Mouse (Mus musculus) monocyte, adult 5-6 weeks (primary cell): ENCODE data around the gene Dlgap1. TPM values are rescaled to one million over a fixed set of nuclear protein-coding genes. Genes with fewer than 3 reads are reported as not detected.

Experiments used
- ATAC-seq: fragments of 153-309, 156-312 bp; replicated peaks from 2 replicates; pipeline ENCODE4 v1.8.0; 2017; ENCODE audit warnings: mild to moderate bottlenecking; ENCODE audit not compliant: low TSS enrichment, insufficient number of reproducible peaks, severe bottlenecking, poor library complexity, low FRiP score
- total RNA-seq: library from RNA; stranded (forward); fragments of 200-1000, 200-491, 200-594 nt; gene quantifications from 3 replicates; pipeline ENCODE4 v1.2.3, GENCODE M21; 2017

Gene Dlgap1
- not detected in 3 replicates for total RNA-seq

DNA sequence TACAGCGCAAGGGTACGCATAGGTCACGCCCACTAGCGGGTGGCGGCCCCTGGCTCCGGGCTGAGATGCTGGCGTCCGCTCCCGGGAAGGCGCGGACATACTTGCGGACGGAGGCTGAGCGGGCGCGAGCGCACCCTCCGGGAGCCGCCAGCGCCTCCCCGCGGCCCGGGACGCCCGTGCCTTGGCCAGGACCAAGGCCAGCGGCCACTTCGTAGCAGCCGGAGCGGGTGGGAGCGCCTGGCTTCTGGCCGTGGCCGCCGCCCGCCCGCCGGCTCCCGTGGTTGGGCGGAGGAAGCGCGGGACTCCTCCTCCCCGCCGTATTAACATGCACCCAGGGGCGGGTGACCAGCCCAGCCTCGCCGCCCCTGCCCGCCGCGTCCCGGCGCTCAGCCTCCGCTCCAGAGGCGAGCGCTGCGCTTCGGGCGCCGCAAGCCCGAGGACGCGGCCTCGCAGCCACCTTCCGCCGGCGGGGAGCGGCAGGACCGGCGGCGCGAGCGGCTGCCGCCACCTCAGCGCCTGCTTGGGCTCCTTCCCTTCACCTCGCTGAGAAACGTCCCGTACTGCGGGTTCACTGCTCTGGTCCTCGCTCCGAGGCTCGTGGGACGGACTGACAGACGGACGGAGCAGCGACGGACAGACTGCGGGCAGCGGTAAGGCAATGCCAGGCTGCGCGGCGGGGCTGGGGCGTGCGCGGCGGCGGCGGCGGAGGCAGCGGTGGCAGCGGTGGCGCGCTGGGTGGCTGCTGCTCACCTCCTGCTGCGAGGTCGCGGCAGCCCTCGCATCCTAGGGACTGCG, at the start of gene Dlgap1:
TSS of gene Dlgap1 (plus strand) at position 53 of the 795 bp plus-strand sequence.
- no peak for ATAC-seq

DNA sequence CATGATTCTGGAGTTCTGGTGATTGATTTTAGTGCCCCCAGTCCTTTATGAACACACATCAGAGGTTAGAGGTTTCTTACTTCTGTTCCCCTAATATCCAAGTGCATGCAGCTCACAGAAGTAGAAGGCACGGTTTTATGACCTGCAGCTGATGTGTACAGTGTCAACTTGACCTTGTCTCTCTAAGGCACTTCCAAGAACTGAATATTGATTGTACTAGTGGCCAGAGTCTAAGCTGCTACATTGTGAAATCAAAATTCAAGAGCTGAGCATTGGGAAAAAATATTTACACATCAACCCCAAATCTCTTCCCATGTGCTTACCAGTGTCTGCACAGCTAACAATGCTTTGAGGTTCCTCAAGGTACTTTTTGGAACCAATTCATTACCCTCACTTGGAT, 13.9 kb upstream of the Dlgap1 start:
- no peak for ATAC-seq

DNA sequence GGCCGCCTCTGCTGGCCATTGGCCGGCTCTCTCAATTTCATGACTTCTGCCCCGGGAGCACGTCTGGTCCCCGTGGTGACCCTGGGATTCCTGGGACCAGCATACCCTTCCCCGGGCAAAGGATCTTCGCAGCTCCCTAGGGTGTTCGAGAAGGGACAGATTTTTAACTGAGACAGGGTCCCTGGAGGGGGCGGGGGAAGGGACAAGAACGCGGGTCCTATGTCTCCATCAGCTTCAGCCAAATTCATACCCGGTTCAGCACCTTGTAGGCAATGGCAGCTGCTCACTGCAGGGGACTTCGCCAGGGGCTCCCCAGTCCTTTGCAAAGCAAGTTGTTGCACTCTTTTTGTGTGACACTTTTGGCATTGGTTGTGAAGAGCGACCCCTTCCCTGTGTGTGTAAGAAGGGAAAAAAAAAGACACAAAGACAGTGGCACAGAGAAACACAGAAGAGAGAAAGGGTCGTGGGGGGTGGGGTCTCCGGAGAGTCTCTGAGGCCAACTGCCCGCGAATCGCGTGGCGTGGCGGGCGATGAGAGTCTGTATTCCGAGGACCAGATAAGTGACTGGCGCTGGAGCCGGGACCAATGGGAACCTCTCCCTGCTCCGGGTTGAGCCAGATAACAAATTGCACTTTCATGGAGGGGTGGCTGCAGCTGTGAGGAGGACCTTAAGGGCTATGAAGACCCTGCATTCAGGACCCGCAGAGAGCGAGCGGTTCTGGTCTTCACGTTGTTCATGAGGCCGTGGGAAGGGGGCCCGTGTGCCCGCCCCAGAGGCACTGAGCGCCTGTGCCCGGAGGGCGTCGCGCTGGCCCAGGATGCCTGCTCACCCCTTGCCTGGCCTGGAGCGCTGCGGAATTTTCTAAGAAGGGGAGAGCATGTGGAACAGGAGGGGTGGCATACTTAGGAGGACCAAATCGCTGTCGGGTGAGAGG, 1.2 kb downstream of the Dlgap1 start:
- no peak for ATAC-seq

DNA sequence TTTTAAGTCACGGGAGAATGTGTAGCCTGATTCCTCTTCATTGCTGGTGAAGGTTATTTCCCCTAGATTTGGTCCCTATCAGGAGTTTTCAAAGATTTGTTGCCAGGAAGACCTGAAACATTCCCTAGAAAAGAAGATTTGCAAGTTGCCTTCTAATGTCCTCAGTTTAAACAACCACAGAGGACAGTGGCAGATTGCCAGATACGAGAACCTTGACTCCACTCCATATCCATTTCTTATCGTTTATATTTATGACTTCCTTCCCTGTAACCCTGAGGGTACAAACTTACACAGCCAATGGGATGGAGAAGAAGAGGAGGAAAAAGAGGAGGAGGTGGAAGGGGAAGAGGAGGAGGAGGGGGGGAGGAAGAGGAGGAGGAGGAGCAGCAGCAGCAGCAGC, 4.2 kb downstream of the Dlgap1 start:
- no peak for ATAC-seq

DNA sequence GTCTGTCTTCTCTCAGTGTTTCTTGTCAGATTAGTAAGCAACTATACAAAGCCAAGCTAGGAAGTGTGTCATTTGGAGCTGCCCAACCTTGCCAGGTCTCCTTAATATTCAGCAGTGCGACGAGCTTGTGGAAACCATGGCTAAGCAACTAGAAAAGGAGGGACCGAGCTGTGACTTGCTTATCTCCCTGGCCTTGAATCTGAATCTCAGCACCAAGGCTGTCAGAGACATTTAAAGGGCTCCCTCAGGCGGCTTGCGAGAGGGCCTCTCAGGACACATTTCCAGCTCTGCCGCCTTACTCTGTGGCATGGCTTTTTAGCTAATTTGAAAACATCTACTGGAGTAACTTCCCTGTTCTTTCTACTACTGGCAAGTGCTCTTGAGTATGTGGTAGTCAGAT, 5.1 kb downstream of the Dlgap1 start:
- ATAC-seq, result no peak

DNA sequence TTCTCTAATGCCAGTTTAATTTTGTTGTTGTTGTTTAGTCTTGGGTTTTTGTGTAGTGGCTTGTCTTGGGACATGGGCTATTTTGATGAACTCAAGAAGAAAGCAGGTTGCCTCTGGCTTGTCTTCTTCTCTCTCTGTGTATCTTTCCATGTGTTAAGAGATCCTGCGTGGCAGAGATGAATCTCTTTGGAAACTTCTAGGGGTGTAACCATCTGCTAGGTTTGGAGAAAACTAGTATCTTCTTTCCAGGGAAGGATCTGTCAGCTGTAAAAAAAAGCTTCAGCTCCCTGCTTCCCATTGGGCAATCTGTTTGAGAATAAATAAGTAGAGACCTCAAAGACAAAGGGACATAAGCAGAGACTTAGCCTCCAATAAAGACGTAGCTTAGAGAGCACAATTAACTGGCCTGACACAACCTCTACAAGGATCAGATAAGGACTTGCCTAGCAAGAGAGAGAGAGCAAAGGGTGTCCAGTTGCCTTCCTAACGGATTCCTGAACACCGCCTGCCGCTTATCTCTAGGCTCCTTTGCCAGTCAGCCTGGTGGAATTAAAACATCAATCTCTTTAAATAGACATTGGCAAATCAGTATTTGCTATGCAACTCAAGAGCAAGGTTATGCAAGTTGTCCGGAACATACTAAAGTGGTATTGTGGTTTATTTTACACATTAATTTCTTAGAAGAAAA, 13.5 kb downstream of the Dlgap1 start:
- ATAC-seq, result no peak

DNA sequence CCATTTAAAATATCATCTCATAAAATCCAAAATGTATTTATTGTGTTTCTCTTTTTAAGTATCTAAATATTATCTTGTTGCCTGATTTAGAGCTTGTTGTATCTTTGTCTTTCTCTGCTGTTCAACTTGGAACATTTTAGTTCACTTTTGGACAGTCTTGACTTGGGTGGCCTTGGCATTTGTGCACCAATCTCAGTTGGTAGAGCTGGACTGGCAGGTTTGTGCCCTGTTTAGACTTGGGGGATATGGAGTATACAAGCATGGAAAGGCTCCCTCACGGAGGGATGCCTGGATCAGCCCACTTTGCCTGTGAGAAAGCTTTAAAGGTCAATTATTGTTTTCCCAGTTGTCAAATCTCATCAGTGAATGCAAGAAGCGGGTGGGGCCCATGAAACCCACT, 27.5 kb downstream of the Dlgap1 start:
- ATAC-seq, result no peak

DNA sequence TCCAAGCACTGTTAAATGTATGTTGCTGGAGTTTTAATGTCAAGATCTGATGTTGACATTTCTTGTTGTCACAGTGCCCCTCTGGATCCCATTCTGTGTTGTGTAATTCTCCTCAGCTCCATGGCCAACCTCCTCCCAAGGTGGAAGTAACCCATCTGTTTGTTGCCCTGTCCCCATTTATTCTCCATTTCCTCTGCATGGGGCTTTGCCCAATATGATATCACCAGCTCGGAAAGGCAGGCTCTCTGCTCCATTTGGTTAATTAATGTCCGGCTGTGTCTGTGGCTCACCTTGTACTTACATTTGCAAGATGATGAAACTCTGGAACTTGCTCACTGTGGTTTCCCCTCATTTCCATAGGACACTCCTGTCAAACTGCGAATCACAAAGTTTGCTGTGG, 33.2 kb downstream of the Dlgap1 start:
- no peak for ATAC-seq

DNA sequence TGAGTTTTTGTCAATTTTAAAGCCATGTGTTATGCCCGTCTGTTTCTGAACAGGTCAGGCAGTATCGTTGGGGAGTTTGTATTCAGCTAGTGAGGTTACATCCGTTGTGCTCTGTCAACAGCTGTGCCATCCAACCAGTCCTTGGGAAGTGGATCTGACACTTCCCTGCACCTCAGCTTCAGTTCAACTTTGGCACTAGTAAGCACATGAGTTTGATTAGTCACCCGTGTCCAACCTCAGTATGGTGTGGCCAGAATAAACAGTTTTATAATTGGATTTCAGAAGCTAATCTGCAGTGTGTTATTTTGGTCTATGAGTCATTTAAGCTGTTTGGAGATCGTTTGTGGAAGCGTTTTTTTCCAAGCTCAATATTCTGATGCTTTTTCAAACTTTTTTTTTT, 35.8 kb downstream of the Dlgap1 start:
- ATAC-seq, result no peak

DNA sequence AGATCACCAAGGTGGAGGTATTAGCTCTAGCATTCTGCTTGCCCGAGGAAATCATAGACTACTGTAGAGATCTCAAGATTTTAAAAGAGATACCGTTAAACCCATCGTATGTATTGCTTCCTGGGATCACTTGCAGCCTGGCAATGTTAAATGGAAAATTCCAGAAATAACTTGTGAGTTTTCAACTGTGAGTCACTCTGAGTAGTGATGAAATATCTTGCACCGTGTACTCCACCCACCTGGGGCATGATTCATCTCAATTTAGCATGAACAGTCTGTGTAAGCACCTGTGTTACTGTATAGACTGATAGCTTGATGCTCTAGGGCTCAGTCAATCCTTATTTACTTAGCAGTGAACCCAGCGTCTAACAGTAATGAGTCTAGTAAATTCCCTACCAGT, 38.7 kb downstream of the Dlgap1 start:
- no peak for ATAC-seq

DNA sequence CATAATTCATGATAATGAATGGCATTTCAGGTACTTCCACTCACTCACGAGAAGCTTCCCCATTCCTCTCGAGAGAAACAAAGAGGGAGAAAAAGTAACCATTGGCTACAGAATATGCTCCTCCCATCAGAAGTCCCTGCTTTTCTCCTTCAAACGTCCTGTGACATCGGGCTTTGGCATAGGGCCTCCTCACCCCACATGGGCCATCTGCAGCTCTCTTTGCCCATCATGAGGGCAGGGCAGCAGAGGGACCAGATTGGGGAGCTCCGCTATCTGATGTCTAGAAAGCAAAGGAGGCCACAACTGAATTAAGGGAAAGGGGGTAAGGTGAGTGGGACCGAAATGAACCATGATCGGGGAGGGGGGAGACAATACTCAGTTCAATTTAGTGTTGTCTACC, 47.6 kb downstream of the Dlgap1 start:
- ATAC-seq, result no peak

DNA sequence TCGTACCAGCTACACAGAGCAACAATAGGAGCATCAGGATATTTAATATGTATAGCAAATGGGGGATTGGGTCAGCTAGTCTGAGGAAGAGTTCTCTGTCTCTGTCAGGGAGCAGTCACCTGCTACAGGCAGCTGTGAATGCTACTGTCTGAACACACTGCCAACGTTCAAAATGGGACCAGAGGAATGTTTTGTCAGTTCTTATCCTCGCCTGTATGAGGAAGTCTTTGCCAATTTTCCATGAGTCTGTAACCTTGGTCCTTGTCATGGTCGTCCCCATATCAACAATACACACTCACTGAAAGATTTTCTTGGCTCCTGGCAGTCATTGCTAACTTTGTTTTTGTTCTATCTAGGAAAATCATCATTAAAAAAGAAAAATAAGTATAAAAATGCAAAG, 51.5 kb downstream of the Dlgap1 start:
- no peak for ATAC-seq

DNA sequence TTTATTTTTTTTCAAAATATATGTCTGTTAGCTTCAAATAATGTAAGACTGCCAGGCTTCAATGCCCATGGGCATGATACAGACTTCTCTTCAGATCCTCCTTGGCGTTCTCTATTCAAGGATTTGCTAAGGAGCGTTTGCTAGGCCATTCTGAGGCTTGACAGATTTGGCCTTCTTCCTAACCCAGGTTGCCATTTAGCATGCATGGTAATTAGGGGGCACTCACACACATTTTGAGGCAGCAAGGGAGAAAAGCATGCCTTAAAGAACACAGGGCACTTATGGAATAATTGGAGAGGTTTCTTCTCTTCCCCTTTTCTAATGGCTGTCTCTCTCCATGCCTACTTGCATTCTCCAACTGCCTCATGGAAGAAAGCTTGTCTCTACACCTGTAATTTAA, 53.7 kb downstream of the Dlgap1 start:
- ATAC-seq, result no peak

DNA sequence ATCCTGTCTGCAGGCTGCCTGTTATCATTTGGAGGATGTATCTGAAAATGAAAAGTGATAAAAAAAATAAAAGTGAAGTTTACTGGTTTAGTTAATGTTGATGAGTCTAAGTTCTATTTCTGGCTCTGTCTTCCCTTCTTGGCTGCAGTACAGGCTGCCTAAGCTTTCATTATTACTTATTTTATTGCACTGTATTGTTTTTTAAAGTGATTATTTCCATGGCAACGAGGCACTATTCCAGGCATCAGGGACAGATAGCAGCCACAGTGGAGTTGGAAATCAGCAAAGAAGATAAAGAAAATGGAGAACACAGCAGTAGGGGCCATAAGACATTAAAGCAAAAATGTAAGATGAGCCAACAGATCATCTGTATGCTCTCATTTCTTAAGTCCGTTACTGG, 66.0 kb downstream of the Dlgap1 start:
- ATAC-seq, result no peak

DNA sequence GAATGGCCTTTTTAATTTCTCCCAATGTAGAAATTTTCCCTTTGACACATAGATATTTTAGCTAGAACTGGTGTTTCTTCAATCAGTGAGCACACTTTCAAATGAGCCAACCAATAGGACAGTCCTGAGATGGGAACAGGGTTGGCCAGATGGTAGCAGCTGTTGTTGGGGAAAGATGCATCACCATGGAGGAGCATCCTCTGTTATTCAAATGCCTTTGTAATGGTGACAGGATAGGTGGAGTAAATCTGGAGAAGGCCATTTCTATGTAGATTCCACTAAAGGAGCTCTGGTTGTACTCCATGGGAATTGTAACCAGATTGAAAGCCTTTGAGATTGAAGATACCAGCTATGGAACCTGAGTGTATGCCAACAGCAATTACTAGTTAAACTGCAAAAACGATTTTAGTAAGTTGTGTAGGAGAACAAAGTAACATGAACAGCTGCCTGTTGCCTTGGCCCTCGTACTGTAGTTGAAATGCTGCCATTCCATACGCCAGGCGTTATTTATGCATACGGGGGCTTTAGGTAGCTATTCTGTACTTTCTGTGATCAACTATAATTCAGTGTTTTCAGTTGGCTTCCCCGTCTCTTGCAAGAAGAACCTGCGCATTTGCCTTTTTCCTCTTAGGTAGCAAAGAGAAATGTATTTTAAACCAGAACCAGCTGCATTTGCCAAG, 72.0 kb downstream of the Dlgap1 start:
- ATAC-seq, result no peak

DNA sequence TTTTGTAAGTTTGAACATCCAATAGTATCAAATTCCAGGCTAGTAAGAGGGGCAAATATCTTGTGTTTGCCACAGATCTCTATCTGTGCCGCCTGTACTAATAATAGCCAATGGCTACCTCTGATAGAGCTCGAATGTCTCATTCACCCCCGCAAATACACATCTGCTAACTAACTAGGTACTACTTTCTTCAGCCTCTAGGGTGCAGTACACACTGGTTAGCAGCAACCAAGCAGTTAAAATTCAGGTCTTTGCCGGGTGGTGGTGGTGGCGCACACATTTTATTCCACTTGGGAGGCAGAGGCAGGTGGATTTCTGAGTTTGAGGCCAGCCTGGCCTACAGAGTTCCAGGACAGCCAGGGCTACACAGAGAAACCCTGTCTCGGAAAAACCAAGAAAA, 99.4 kb downstream of the Dlgap1 start:
- ATAC-seq, result no peak

DNA sequence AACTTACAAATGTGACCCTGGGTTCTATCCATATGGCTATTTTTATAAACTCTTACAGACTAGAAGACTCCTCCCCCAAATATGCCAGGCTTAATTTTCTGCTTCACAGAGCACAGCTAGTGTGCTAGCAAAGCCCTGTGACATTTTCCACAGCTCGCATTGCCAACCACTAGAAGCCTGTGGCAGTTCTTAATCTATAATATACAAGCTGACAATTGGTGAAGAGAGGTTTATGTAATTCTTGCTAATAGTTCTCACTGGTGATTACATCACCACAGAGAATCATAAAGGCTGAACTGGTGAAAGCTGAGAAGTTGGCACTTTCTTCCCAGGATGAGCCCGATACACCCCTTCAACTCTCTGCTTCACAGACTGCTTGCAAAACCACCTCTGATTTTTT, 103.2 kb downstream of the Dlgap1 start:
- ATAC-seq, result no peak

DNA sequence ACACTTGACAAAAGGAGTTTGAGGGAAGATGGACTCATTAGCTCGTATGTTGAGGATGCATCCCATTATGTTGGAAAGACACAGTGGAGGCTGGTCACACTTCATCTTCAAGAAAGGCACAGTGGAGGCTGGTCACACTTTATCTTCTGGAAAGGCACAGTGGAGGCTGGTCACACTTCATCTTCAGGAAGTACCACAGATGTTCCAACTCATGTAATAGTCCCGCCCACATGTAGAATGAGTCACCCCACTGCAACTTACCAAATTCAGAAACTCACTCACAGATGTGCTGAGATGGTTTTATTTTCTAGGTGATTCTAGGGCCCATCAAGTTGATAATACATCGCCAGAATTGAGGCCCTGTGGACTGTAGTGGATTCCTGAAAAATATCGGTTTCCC, 119.3 kb downstream of the Dlgap1 start:
- no peak for ATAC-seq

DNA sequence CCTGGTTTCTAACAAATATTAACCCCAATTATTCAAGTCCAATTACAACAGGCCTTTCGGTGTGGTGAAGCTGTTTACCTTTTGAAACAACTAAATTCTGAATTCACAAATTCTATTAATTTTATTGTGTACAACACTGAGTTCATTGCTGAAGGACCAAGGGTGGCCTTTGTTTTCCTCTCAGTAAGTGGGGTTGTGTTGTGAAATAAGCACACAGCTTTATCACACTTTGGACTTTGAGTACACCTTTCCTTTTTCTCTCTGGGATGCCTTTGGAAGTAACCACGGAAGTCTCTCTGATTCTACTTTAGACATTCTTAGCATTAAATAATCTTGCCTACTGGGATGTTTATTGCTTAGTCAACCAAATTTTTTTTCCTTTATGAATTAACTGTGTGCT, 121.9 kb downstream of the Dlgap1 start:
- no peak for ATAC-seq
